Mouse (Mus musculus) heart, postnatal 36 days (tissue): ENCODE data around the gene Tln2. TPM values are rescaled to one million over a fixed set of nuclear protein-coding genes. Genes with fewer than 3 reads are reported as not detected.

Experiments
- DNase-seq, 2 experiments: peaks; one replicate each; pipeline ENCODE4 v3.0.0; 2021 to 2022
- intact Hi-C: fragments of 180-260 bp; cut with DNase I; formaldehyde crosslinking; loops from one replicate; pipeline ENCODE4 v1.15.1; 2025
- total RNA-seq, 2 experiments: library from RNA; stranded (reverse); gene quantifications; 2 replicates each; pipeline ENCODE4 v1.2.3; 2021

Tln2 gene
- total RNA-seq, 2 experiments from 2014 or later: 80.3 to 90.0 TPM

- intact Hi-C loops: no loop called here
- DNase-seq: no peak
These were observed 72.9 kb downstream of the Tln2 start for GRCm38 (mm10) chr9:67486621-67487020.

DNA sequence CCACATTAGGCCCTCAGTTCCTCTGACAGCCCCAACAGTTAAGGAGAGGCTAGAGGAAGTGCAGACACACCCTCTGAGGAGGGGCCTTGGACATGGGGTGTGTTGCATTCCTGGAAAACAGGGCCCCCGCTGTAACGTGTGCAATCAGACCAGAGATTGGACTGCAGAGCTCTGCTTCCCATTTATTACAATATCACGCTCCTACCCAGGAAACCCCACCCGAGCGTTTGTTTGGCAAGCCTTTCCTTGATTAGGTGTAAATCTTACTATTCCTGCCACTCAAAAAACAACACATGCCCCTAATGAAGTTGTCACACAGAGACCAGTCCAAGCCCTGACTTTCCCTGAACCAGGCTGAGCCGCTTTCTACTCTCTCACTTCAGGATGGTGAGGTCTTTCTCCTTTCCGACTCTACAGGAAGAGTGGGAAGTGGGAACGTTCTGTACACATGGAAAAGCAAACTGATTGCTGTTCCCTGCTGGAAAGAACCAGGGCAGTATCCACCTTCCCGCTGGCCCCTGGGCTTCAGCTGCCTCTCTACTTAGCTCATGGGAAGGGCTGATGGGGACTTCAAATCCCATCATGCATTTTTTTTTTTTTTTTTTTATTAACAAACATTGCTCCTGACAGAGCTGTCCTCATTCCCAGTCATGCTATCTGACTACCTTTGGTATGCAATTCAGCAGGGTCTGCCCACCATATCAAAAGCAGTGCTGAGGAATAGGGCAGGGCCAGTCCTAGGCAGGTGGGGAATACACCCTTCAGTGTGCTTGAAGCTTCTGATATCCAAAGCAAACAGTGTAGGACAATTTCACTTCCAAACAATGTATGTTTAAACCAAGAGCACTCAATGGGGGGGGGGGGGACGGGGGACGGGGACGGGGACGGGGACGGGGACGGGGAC is 74.1 kb downstream of the Tln2 start:
- DNase-seq: peak in 1 of 2 experiments; percentile 50

GRCm38 (mm10) chr9:67482277-67482676 is 77.2 kb downstream of the Tln2 start:
- DNase-seq: no peak
- intact Hi-C loops: no loop called here

More for the DNA sequence above, 74.1 kb downstream of the Tln2 start:
- intact Hi-C loops: no loop called here

DNA sequence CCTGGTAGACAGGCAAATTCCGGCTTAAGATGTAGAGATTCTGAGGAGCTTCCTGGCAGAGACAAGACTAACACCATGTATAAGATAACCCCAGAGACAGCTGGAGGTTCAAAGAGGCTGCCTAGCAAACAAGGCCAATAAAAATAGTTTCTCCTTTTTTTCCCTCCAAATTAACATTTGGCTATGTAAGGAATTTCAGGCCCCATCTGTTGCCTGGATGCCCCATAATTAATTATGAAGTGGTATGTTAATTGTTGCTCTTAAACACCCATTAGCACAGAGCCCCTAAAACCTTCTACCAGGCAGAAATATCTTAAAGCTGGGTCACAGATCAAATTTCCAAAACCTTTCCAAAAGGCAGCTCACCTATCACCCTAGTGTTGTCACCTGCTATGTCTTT is 77.7 kb downstream of the Tln2 start:
- intact Hi-C loops: no loop called here
- no peak for DNase-seq

- intact Hi-C loops: no loop called here
- DNase-seq: no peak
These were observed 82.1 kb downstream of the Tln2 start for GRCm38 (mm10) chr9:67477445-67477844.

GRCm38 (mm10) chr9:67476184-67476583 is 83.3 kb downstream of the Tln2 start:
- intact Hi-C loops: no loop called here
- DNase-seq: no peak

DNA sequence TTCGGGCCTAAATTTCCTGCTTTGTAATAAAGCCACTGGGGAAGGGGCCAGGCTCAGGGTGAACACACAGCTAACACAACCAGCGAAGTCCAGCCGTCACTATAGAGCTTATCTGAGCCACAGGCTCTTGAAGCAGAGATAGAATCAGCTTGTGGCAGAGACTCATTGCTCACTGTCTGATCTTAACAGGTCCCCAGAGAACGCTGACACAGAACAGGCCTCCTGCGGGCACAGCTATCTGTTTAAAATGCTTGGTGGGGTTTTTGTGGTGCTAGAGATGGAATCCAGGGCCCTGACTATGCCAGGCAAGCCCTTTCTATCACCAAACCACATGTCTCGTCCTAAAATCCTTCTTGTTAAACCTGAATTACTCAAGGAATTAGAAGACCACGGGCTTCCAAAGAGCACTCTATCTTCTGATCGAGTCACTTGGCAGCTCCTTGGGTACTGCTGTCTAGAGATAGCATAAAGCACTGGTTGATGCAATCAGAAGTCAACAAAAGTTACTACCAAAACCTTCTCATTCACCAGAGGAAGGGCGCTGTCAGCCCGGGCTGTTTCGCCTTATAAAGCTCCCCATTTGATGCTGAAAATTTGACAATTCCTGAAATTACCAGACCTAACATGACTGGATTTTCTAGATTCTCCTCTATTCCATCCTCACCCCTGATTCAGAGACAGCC is 95.9 kb downstream of the Tln2 start:
- intact Hi-C loops: no loop called here
- no peak for DNase-seq

GRCm38 (mm10) chr9:67441484-67441883 is 118.0 kb downstream of the Tln2 start:
- DNase-seq: no peak
- intact Hi-C loops: no loop called here

DNA sequence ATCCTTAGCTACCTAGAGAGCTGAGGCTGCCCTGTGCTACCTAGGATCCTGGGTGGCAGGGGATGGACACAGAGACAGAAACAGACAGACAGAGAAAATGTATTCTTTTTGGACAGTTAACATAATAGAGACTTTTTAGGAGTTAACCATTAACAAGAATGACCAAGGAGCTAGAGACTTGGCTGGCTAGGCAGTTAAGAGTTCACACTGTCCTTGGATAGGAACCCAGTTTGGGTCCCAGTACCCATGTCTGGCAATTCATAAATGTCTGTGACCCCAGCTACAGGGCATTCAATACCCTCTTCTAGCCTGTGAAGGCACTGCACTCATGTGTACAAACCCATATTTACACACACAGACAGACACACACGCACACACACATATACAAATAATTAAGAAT is 122.0 kb downstream of the Tln2 start:
- DNase-seq: no peak
- intact Hi-C loops: no loop called here

GRCm38 (mm10) chr9:67435333-67436154 is 124.0 kb downstream of the Tln2 start:
- DNase-seq: peak; percentile 31
- intact Hi-C loops: no loop called here

DNA sequence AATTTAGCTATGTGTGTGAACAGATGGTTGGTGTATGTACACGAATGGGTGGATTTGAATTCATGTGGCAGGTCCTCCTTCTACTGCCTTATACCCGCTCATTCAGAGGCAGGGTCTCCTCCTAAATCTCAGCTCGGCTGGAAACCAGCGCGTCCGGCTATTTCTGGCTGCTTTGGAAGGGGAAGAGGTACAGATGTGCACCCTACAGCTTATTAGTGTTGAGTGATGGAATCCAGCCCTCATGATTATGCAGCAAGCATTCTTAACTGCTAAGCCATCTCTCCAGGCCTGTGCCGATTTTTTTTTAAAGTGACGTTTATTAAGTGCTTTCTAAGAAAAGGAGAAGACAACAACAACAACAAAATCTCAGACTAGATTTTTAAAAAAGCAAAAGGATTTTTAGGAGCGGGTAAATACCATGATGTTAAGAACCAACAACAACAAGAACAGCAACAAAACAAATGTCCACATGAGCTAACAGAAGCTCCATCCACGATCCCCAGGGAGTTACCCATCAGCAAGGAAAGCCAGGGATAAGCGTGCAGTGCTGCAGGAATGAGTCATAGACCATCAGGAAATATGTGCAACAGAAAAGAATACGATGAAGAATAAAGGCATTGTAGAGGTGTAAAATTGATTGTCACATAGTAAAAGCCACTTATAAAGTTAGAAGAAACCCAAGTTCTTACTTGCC is 130.2 kb downstream of the Tln2 start:
- intact Hi-C loops: no loop called here
- DNase-seq: peak in 1 of 2 experiments; percentile 14

GRCm38 (mm10) chr9:67428306-67429047 is 131.0 kb downstream of the Tln2 start:
- DNase-seq: peak in 1 of 2 experiments; percentile 18
- intact Hi-C loops: no loop called here

DNA sequence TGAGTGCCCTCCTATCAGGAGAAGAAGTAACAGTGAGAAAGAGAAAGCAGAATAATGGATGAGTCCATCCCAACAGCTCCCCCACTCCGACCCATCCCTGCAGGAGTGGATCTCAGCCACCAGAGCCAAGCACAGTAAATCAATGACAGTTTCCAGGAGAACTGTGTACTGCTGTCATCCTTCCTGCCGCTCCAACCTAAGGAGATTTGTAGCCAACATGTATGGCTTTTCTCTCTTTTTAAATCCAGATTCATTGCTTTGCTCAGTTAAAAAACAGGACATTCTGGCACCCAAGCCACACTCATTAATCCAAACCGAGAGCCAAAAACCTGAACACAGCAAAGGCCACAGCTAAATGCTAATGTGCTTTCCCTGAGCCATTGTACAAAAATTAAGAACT is 133.2 kb downstream of the Tln2 start:
- no peak for DNase-seq
- intact Hi-C loops: no loop called here

DNA sequence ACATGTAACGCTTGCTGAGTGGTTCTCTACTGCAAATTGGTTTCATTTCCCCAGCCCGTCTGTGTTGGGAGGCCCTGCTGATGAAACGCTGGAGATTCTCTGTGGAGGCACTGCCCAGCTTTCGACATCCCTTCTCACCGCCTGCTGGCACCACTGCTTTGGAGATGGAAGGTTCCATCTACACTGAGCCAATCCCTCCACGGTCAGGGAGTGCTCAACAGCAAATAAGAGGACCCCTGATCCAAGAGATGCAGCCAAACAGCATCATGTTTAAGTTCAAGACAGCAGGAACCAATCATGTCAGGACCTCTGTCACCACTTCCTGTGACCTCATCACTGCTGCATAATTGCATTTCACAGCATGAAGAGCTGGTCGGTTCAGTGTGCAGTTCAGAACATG is 135.4 kb downstream of the Tln2 start:
- intact Hi-C loops: no loop called here
- no peak for DNase-seq

DNA sequence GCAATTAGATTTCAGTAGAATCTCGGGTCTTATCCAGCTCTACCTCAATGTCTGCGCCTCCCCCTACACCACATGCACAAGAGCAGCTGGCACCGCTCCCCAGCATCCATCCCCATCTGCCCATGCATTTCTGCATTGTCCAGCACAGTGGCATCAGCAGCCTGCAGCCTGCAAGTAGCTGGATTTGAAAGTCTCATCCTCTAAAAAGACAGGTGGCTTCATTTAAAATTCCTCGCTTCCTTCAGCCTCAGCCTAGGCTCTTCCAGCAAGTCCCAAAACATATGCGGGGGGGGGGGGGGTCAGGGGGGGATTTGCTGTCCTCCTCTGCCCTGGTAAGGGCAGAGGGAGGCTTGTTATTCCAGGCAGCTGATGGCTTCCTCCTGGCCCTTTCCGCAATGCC is 141.4 kb downstream of the Tln2 start:
- intact Hi-C loops: no loop called here

DNA sequence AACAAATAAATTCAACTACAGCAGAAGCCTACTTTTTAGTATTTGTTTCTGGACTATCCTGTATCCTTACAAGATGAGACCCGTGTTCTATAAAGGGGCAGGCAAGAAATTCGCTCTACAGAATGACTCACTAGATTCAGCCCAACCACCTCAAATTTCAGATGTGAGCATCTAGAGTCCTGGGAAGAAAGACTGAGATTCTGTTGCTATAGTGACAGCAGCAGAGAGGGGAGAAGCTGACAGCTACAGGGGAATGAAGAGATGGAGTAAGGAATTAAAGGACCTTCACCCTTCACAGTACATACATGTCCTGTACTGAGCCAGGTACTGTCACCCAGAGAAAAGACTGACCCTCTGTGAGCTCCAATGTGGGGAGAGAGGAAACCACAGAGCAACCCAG is 148.8 kb downstream of the Tln2 start:
- intact Hi-C loops: no loop called here
- no peak for DNase-seq

More for the DNA sequence above, 141.4 kb downstream of the Tln2 start:
- no peak for DNase-seq

DNA sequence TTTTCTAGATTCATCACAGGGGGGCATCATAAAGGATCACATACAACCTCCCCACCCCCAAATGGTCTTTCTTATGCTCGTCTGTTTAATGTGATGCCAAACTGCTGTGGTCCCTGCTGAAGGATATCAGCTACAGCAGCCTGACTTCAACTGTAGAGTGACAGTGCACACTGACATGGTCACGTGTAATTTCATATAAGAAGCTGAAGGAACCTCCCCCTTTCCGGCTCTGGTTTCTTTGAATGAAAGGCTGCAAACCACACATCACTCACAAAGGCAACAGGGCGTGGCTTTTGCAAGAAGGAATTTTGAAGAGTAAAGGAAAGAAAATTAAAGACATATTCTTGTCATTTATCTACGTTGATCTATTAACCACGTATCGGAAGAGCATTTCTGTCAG is 154.8 kb downstream of the Tln2 start:
- DNase-seq: no peak
- intact Hi-C loops: no loop called here

DNA sequence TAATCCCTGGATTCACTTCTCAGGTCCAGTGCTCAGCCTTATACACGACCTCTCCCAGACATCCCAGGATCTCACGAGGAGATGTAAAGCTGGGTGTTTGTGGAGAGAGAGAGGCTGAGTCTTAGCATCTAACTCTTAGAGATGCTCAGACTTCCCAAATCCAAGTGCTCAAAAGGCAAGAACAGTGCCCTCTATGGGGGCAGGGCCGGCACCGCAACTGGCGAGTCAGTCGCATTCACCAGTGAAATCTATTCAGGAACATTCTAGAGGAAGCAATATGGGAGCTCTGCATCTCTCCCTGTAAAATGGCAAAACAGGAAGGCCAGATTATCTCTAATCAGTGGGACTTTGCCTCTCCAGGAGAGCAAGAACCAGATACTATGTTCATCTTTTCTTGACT is 159.9 kb downstream of the Tln2 start:
- intact Hi-C loops: no loop called here

DNA sequence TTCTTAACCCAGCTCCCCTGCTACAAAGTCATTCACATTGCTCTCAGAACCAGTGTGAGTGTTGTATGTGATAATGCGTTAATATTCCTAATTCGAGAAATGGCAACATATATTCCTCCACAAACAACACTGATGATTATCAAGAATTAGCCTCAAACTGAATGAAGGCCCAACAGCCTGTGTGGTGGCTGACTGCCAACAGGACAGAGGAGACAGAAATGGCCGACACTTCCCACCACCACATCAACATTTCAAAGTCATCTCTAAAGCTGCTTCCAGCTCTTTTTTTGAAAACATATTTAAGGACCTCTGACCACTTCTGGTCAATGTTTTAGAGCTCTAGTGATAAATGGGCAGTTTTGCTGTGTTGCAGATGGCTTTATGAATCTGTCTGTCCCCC is 161.7 kb downstream of the Tln2 start:
- no peak for DNase-seq
- intact Hi-C loops: no loop called here

More for the DNA sequence above, 159.9 kb downstream of the Tln2 start:
- DNase-seq: no peak

DNA sequence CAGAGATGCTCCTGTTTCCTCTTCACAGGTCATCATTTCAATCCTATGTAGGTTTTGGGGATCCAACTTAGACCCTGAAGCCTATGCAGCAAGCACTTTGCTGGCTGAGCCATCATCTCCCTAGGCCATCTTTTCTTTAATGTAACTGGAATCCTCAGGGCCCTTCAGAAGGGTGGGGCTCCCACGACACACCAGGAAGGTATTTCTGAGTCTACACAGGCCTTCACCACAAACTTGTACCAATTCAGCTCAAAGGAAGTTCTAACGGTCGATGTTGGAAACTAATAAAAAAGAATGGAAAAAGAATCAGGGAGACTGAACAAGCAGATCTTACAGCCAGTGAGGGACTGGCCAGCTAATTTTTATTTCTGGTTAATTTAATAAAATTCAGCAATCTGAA is 163.1 kb downstream of the Tln2 start:
- DNase-seq: no peak
- intact Hi-C loops: no loop called here
